Mouse (Mus musculus) kidney, embryonic 15.5 days (tissue): ENCODE measurements around the gene Nmrk1. TPM values are rescaled to one million over a fixed set of nuclear protein-coding genes. Genes with fewer than 3 reads are reported as not detected.

Experiments used
- ATAC-seq: fragments of 200-750 bp; cut with Nextera tagmentation; replicated peaks from 2 replicates; pipeline ENCODE4 v1.8.0; 2017; ENCODE audit warnings: moderate TSS enrichment; ENCODE audit not compliant: low FRiP score
- H3K27ac ChIP-seq: fragments of 300-500 bp; sonication (generic); 2 replicates; pipeline ENCODE4 v1.5.1; 2015; ENCODE audit warnings: mild to moderate bottlenecking, inconsistent platforms
- H3K27me3 ChIP-seq: fragments of 300-500 bp; sonication (generic); 2 replicates; pipeline ENCODE4 v1.6.1; 2015; ENCODE audit warnings: inconsistent platforms
- H3K36me3 ChIP-seq: fragments of 300-500 bp; sonication (generic); 2 replicates; pipeline ENCODE4 v1.6.1; 2015; ENCODE audit warnings: inconsistent platforms
- H3K4me1 ChIP-seq: fragments of 300-500 bp; sonication (generic); 2 replicates; pipeline ENCODE4 v1.6.1; 2015; ENCODE audit warnings: inconsistent platforms
- H3K4me2 ChIP-seq: fragments of 300-500 bp; sonication (generic); 2 replicates; pipeline ENCODE4 v1.6.1; 2015; ENCODE audit warnings: moderate library complexity, mild to moderate bottlenecking, inconsistent platforms
- H3K4me3 ChIP-seq: fragments of 300-500 bp; sonication (generic); replicated peaks from 2 replicates; pipeline ENCODE4 v1.5.1; 2015; ENCODE audit warnings: mild to moderate bottlenecking, inconsistent platforms
- H3K9ac ChIP-seq: fragments of 300-500 bp; sonication (generic); 2 replicates; pipeline ENCODE4 v1.6.1; 2015; ENCODE audit warnings: mild to moderate bottlenecking, inconsistent platforms
- H3K9me3 ChIP-seq: fragments of 300-500 bp; sonication (generic); replicated peaks from 2 replicates; pipeline ENCODE4 v1.6.1; 2016; ENCODE audit warnings: inconsistent platforms
- WGBS: fragments of 180-500 bp; shearing (Covaris S2); methylation state at CpG from one replicate; pipeline ENCODE4 v1.1.7; 2015; ENCODE audit warnings: mixed read lengths; 5-methylcytosine and 5-hydroxymethylcytosine counted together
- polyA plus RNA-seq: library from polyadenylated mRNA; unstranded; fragments of >200 nt; fragmentation: Nextera tagmentation; extraction: Ambion mirVana; gene quantifications from 2 replicates; pipeline ENCODE4 v1.2.1, GENCODE M21; 2015

The Nmrk1 gene
- polyA plus RNA-seq, 1 experiment from 2014 or later, result 24.7 TPM

DNA sequence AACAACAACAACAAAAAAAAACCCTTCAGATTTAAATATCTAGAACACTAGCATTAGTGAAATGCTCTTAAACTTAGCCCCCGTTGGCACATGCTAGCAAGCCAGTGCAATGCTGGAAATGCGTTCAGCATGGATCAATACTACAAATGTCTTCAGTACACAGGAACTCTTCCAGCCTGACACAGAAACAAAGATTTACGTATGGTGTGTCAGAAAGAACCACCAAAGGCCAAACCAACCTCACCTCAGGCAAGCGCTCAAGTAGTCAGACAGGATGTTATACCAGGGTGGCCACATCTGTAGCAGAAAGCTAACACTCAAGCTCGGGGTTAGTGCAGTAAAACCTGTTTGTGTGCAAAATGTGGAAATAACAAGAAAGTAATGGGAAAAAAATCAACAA, 12.7 kb upstream of the Nmrk1 start:
- H3K27me3 ChIP-seq, result no peaks in the 10 kb centered on the region
- H3K9me3 ChIP-seq, result no peaks in the 10 kb centered on the region
- ATAC-seq, result no peak
- H3K4me3 ChIP-seq, result no peak overlapping the region
- H3K27ac ChIP-seq, result peak overlapping the region; percentile 22; the same call in 1 of the 2 replicates
- H3K9ac ChIP-seq, result no peak overlapping the region
- peaks cover 12% of the 10 kb centered on the region; the same call in 1 of the 2 replicates for H3K4me1 ChIP-seq
- no peaks in the 10 kb centered on the region for H3K36me3 ChIP-seq
- H3K4me2 ChIP-seq, result no peak overlapping the region
- WGBS, result 52% methylated on average over 5 of the region's 5 CpGs

DNA sequence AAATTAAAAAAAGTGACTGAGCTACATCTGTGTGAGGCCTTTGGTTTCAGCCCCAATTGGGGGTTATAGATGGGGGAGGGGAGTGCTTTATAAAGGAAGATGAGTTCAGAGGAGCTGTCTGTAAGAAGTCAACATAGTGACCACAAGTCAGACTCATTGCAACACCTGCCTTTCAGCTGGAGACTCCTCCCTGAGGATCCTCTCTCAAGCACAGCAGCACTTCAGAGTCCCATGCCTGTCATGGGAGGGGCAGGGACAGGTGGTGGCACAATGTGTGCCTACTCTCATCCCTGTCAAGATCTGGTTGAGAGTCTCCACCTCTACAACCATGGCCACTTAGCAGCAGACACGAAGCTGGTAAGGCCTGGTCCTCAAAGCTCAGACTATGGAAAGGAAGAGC, 12.1 kb upstream of the Nmrk1 start:
- no peak overlapping the region for H3K4me3 ChIP-seq
- WGBS, result 85% methylated on average over 1 of the region's 1 CpGs
- peaks cover 12% of the 10 kb centered on the region; the same call in 1 of the 2 replicates for H3K4me1 ChIP-seq
- no peak overlapping the region for H3K27ac ChIP-seq
- no peak overlapping the region for H3K4me2 ChIP-seq
- no peaks in the 10 kb centered on the region for H3K9me3 ChIP-seq
- H3K27me3 ChIP-seq, result no peaks in the 10 kb centered on the region
- no peak for ATAC-seq
- no peak overlapping the region for H3K9ac ChIP-seq
- no peaks in the 10 kb centered on the region for H3K36me3 ChIP-seq

DNA sequence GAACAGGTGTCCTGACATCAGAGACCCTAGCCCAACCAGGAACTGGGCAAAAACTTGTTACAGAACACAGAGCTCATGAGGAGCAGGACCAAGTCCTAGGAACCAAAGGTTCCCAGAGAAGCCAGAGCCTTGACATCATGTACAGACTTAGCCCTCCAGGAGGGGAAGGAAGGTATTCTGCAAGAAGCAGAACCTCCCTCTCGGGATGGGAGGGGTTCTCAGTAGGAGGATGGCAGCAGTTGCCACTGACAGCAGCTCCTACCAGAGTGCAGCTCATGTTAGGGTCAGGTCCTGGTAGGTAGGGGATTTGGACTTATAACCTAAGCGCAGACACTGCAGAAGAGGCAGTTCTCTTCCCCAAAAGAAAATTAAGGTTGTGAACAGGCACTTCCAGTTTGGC, 7.9 kb upstream of the Nmrk1 start:
- ATAC-seq, result no peak
- Histone ChIP-seq H3K9ac (no peak overlapping the region), H3K36me3 (no peaks in the 10 kb centered on the region), H3K27me3 (no peaks in the 10 kb centered on the region), H3K4me1 (peaks cover 12% of the 10 kb centered on the region; the same call in 1 of the 2 replicates), H3K27ac (no peak overlapping the region), H3K4me3 (no peak overlapping the region), H3K4me2 (no peak overlapping the region), H3K9me3 (no peaks in the 10 kb centered on the region)
- 65% methylated on average over 2 of the region's 2 CpGs for WGBS

DNA sequence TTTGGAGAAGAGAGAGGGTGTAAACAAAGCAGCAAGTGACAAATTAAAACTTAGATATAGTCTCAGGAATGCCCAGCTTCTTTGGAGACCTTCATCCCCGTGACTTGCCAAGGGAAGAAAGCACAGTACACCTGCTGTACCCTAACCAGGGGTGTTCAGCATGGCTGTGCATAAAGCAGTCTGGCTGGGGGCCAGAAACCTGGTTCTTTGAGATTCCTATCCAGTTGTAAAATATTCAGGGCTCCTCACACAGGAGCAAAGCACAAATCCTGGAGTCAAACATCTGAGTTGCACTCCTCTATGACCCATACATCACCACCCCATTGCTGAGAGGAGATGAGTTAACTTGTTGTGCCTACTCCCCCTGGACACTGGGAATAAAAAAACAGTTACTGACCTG, 2.2 kb upstream of the Nmrk1 start:
- Histone ChIP-seq H3K27me3 (no peaks in the 10 kb centered on the region), H3K4me3 (peak overlapping the region; percentile 93; the same call in 1 of the 2 replicates), H3K9me3 (no peaks in the 10 kb centered on the region), H3K36me3 (no peaks in the 10 kb centered on the region), H3K4me2 (peak overlapping the region; percentile 70), H3K9ac (no peak overlapping the region), H3K27ac (peak overlapping the region; percentile 95), H3K4me1 (peaks cover 34% of the 10 kb centered on the region)
- 78% methylated on average over 1 of the region's 1 CpGs for WGBS
- ATAC-seq, result no peak; the same call in 1 of the 2 replicates

DNA sequence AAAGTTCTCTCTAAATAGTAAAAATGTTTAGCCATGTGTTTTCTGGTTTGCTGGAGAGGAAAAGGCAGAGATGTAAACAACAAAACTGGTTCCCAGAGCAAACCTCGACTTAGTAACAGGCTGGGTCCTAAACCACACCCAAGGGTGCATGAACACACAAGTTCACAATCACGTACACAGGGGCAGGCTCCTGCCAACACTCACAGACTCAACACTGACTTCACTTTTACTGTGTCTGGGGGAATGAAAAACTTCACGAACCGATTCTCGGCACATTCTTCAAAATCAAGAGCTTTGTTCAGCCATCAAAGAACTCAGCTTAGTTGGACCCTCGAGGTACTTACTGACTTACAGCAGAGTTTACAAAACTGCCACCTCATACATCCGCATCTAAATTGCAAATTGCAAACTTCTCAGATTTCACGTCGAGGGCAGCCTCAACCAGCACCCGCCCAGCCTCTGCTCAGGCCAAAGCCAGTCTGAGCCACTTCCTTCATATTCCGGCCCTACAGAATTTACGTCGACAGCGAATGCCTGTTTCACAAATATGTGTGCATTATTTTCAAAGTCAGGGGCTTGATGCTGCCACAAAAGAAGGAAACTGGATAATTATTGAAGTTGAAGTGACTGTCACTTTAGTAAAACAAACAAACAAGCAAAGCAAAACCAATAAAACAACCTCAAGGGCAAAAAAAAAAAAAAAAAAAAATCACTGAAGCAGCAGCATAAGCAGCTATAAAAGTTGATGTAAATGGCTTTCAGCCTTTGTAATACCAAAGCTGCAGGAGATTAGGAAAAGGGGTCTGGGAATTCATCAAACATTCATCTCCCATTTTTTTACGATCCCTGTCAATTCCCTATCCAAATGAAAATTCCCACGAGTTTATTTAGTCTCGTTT, 1.3 kb upstream of the Nmrk1 start:
- Histone ChIP-seq H3K9me3 (no peaks in the 10 kb centered on the region), H3K27ac (peak overlapping the region; percentile 95), H3K4me2 (peak overlapping the region; percentile 70), H3K27me3 (no peaks in the 10 kb centered on the region), H3K4me3 (peak overlapping the region; percentile 93), H3K4me1 (peaks cover 34% of the 10 kb centered on the region), H3K36me3 (no peaks in the 10 kb centered on the region), H3K9ac (peak overlapping the region; percentile 89)
- 7% methylated on average over 17 of the region's 17 CpGs for WGBS
- no peak; the same call in 1 of the 2 replicates for ATAC-seq

DNA sequence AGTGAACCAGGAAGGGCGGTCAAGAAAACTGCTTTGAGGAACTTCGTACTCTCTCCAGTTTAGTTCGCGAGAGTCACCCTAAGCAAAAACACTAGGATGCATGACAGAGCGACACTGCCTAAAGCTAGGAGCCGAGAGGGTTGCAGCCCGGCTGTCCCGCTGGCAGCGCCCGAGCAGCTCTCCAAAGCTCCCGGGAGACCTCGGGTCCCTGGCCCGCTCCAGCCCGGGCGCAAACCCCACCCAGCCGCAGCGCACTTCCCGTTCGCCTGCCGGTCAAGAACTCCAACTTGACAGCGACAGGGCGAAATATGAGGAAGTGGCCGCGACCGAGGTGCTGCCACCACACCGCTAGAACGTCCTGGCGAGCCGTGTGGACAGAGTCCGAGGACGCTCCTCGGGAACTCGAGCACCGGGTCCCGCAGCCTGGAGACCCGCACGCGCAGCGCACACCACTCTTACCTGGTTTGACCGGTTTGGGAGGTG, 548 bp upstream of the Nmrk1 start:
- Histone ChIP-seq H3K4me3 (peak overlapping the region; percentile 93), H3K27me3 (no peaks in the 10 kb centered on the region), H3K36me3 (no peaks in the 10 kb centered on the region), H3K4me2 (peak overlapping the region; percentile 70), H3K9ac (peak overlapping the region; percentile 89), H3K27ac (peak overlapping the region; percentile 95), H3K9me3 (no peaks in the 10 kb centered on the region), H3K4me1 (peaks cover 32% of the 10 kb centered on the region)
- WGBS, result under 1% methylated on average over 34 of the region's 40 CpGs
- peak; percentile 69 for ATAC-seq

DNA sequence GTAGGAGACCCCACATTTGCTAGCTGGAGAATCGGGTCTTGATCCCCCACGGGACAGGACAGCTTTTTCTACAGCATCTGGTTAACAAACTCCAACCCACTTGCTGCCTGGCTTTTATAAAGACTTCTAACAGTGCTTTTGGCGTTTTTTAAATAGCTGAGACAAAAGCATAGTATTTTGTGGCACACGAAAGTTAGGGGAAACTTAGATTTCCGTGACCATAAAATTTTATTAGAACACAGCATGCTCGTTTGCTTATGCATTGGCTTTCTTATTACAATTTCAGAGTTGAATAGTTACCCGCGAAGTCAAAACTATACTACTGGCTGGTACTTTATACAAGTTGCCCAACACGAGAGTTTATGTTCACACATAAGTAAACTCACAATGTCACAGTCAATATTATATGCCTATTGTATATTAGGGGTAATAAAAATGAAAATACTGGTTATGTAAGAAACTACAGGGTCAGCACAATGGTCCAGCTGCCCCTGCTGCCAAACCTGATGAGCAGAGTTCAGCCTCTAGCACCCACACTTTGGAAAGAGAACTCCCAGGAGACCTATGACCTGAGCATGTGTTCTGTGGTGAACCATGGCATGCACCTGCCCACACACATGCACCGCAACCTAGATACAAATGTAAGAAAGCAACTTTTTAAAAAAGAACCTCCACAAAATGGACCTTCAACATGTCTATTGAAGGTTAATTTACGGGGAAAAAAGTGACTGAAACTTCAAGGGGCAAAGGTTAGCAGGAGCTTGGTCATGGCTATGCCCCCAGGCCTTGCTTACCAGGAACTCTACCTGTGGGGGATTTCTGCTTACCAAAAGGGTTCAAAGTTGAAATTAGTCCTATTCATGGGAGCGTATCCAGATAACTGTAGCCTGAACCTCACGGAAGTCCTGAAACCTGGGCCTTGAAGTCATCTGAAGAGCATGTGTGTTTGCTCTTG, 758 bp downstream of the Nmrk1 start:
- Histone ChIP-seq H3K4me1 (peaks cover 29% of the 10 kb centered on the region), H3K9me3 (no peaks in the 10 kb centered on the region), H3K27ac (peak overlapping the region; percentile 95; the same call in 1 of the 2 replicates), H3K9ac (peak overlapping the region; percentile 89), H3K4me3 (peak overlapping the region; percentile 93), H3K4me2 (peak overlapping the region; percentile 70), H3K27me3 (no peaks in the 10 kb centered on the region), H3K36me3 (no peaks in the 10 kb centered on the region)
- WGBS, result 58% methylated on average over 13 of the region's 13 CpGs
- ATAC-seq, result no peak

DNA sequence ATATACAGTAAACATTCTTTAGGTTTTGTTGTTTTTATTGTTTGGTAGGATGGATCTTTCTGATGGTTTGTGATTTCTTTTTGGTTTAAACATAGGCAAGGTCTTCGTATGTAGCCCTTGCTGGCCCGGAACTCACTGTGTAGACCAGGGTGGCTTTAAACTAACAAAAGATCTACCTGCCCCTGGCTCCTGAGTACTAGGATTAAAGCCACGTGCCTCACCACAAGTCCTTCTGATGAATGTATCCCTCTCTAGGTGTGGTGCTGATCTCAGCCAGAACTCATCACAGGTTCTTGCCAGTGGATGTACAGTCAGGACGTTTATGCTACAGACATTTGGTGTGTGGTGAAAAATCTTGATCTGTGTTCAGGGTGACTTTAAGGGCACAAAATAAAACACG, 6.2 kb downstream of the Nmrk1 start:
- no peaks in the 10 kb centered on the region for H3K27me3 ChIP-seq
- no peak overlapping the region for H3K27ac ChIP-seq
- 85% methylated on average over 5 of the region's 5 CpGs for WGBS
- H3K4me3 ChIP-seq, result no peak overlapping the region
- no peak for ATAC-seq
- H3K4me1 ChIP-seq, result 0 out of 2 replicates have a peak, but pooled peaks cover 8% of the 10 kb centered on the region
- H3K9me3 ChIP-seq, result no peaks in the 10 kb centered on the region
- H3K36me3 ChIP-seq, result peaks cover 3% of the 10 kb centered on the region; the same call in 1 of the 2 replicates
- no peak overlapping the region for H3K4me2 ChIP-seq
- H3K9ac ChIP-seq, result no peak overlapping the region

DNA sequence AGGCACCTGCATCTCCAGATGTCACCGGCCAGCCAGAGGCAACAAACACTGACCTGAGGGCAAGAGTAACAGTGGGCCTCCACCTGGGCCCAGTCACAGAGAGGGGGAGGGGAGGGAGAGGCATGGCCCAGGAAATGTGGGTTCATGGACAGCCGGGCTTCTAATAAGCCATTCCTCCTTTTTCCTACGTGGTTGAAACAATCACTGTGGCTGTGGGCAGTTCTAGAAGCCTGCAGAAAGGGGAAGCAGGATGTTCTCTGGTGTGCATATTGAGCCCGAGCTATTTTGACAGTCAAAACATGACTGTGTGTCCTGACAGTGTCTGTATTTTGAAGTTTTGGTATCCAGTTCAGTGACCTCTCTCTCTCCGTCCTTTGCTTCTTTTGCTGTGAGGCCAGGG, 7.2 kb downstream of the Nmrk1 start:
- no peaks in the 10 kb centered on the region for H3K9me3 ChIP-seq
- ATAC-seq, result no peak
- H3K27ac ChIP-seq, result no peak overlapping the region
- no peak overlapping the region for H3K4me3 ChIP-seq
- H3K4me1 ChIP-seq, result 0 out of 2 replicates have a peak, but pooled peaks cover 6% of the 10 kb centered on the region
- H3K4me2 ChIP-seq, result no peak overlapping the region
- WGBS, result 51% methylated on average over 5 of the region's 5 CpGs
- no peak overlapping the region for H3K9ac ChIP-seq
- H3K36me3 ChIP-seq, result peaks cover 3% of the 10 kb centered on the region; the same call in 1 of the 2 replicates
- H3K27me3 ChIP-seq, result no peaks in the 10 kb centered on the region

DNA sequence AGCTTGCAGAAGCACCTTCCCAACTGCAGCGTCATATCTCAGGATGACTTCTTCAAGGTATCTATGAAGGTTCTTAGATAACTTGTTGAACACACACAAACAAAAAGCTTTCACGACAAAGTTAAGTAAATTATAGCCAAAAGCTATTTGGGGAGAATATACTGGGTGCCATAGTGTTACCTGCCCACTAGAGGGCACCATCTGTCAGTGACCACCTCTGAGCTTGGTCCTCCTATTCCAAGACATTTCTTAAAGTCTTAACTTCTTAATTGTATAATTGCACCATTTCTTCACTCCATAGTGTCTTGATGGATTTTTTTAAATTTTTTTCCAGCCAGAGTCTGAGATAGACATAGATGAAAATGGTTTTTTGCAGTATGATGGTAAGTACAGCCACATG, 7.8 kb downstream of the Nmrk1 start:
- Histone ChIP-seq H3K27ac (no peak overlapping the region), H3K4me1 (0 out of 2 replicates have a peak, but pooled peaks cover 6% of the 10 kb centered on the region), H3K4me2 (no peak overlapping the region), H3K9ac (no peak overlapping the region), H3K4me3 (no peak overlapping the region), H3K9me3 (no peaks in the 10 kb centered on the region), H3K36me3 (peaks cover 3% of the 10 kb centered on the region; the same call in 1 of the 2 replicates), H3K27me3 (no peaks in the 10 kb centered on the region)
- no peak for ATAC-seq
- whole genome bisulfite sequencing, result 27% methylated on average over 2 of the region's 2 CpGs

DNA sequence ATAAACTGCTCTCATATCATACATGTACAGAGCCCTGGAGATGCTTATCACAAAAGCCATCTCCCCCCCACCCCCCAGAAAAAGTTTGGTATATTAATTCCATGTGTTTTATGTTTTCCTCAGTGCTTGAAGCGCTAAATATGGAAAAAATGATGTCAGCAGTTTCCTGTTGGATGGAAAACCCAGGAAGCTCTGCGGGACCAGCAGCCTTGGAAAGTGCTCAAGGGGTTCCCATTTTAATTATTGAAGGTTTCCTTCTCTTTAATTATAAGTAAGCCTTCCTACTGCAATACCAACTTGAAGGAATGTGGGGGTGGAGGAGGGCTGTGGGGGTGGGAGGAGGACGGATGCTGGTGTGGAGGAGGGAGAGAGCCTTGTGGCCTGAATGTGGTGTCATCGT, 9.3 kb downstream of the Nmrk1 start:
- Histone ChIP-seq H3K4me3 (no peak overlapping the region), H3K9ac (no peak overlapping the region), H3K36me3 (peaks cover 3% of the 10 kb centered on the region; the same call in 1 of the 2 replicates), H3K27me3 (no peaks in the 10 kb centered on the region), H3K4me1 (0 out of 2 replicates have a peak, but pooled peaks cover 6% of the 10 kb centered on the region), H3K27ac (no peak overlapping the region), H3K4me2 (no peak overlapping the region), H3K9me3 (no peaks in the 10 kb centered on the region)
- ATAC-seq, result 0 out of 2 replicates have a peak, but pooled peaks have one; percentile 41
- WGBS, result 51% methylated on average over 4 of the region's 4 CpGs
